Mouse (Mus musculus) neural tube, embryonic 11.5 days (tissue): Measurements from ENCODE around the gene Elmo1. TPM values are rescaled to one million over a fixed set of nuclear protein-coding genes. Genes with fewer than 3 reads are reported as not detected.

Experiments
- ATAC-seq: fragments of 200-750 bp; cut with Nextera tagmentation; 2 replicates; pipeline ENCODE4 v1.8.0; 2017; ENCODE audit warnings: moderate number of reproducible peaks, mild to moderate bottlenecking, moderate TSS enrichment, moderate library complexity; ENCODE audit not compliant: insufficient read depth, low FRiP score, low TSS enrichment
- DNase-seq: peaks from one replicate; pipeline ENCODE4 v3.0.0-alpha.2; 2015; ENCODE audit warnings: low spot score
- H3K27ac ChIP-seq: fragments of 300-500 bp; sonication (generic); 2 replicates; pipeline ENCODE4 v1.5.1; 2014; ENCODE audit warnings: low read depth, mild to moderate bottlenecking, low read length
- H3K27me3 ChIP-seq: fragments of 300-500 bp; sonication (generic); 2 replicates; pipeline ENCODE4 v1.6.1; 2014; ENCODE audit warnings: mild to moderate bottlenecking, low read length, mixed read lengths; ENCODE audit not compliant: control insufficient read depth, insufficient read depth
- H3K36me3 ChIP-seq: fragments of 300-500 bp; sonication (generic); 2 replicates; pipeline ENCODE4 v1.6.1; 2014; ENCODE audit warnings: mild to moderate bottlenecking, low read length, moderate library complexity, mixed read lengths; ENCODE audit not compliant: control insufficient read depth, insufficient read depth
- H3K4me1 ChIP-seq: fragments of 300-500 bp; sonication (generic); 2 replicates; pipeline ENCODE4 v1.6.1; 2014; ENCODE audit warnings: low read length, mixed read lengths; ENCODE audit not compliant: control insufficient read depth, insufficient read depth
- H3K4me2 ChIP-seq: fragments of 300-500 bp; sonication (generic); 2 replicates; pipeline ENCODE4 v1.6.1; 2014; ENCODE audit warnings: low read depth, mild to moderate bottlenecking, moderate library complexity
- H3K4me3 ChIP-seq: fragments of 300-500 bp; sonication (generic); 2 replicates; pipeline ENCODE4 v1.5.1; 2014; ENCODE audit warnings: low read depth, low read length
- H3K9ac ChIP-seq: fragments of 300-500 bp; sonication (generic); 2 replicates; pipeline ENCODE4 v1.6.1; 2014; ENCODE audit warnings: mild to moderate bottlenecking, low read length
- H3K9me3 ChIP-seq: fragments of 300-500 bp; sonication (generic); 2 replicates; pipeline ENCODE4 v1.6.1; 2016; ENCODE audit warnings: low read length; ENCODE audit not compliant: control insufficient read depth
- WGBS: fragments of 180-500 bp; shearing (Covaris S2); extraction: QIAGEN DNeasy Blood & Tissue Kit; methylation state at CpG from one replicate; pipeline ENCODE4 v1.1.7; 2014; 5-methylcytosine and 5-hydroxymethylcytosine counted together
- polyA plus RNA-seq: library from polyadenylated mRNA; unstranded; fragments of >200 nt; fragmentation: Nextera tagmentation; extraction: Ambion mirVana; gene quantifications from 2 replicates; pipeline ENCODE4 v1.2.1, GENCODE M21; 2014

The Elmo1 gene
- polyA plus RNA-seq, 1 experiment from 2014 or later = 28.7 TPM

DNA sequence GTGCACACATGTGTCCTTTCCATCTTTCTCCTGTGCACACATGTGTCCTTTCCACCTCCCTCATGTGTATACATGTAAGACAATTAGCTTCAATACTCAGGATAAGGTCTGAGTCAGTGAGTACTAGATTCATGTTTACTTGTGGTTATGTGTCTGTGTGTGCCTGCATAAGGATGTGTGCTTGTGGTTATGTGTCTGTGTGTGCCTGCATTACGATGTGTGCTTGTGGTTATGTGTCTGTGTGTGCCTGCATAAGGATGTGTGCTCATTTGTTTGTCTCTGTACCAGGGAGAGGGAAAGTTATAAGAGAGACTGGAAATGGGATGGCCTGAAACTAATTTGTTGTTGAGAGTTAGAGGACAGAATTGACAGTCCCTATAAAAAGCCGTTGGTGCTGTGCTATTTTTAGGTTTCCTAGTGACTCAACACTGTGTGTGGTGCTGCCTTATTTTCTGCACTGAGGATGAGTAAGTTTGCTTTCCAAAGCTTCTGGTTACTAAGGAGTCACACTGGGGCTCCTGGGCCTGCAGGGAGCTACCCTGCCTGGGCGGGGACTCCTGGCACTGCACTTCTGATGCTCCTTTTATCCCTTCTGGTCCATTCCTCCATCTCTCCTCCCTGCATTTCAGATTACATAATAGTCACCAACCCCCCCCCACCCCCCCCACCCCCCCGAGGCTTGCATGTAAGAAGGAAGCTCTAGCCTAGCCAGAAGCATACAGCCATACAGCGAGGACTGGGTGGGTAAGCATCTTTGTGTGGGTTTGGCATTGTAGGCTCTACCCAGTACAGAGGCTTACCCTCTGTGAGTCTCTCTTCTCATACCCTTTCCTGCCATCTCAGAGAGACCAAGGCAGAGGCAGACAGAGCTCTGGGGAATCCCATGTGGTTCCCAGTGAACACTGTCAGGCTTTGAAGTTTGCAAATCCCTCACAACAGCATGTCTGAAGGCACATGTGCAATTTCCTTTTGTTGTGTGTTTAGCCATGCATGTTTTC is 216.1 kb downstream of the Elmo1 start:
- no peak overlapping the region for H3K27ac ChIP-seq
- H3K9ac ChIP-seq = no peak overlapping the region
- H3K27me3 ChIP-seq = no peaks in the 10 kb centered on the region
- no peaks in the 10 kb centered on the region for H3K9me3 ChIP-seq
- no peak for ATAC-seq
- no peak for DNase-seq
- no peaks in the 10 kb centered on the region for H3K4me1 ChIP-seq
- no peaks in the 10 kb centered on the region for H3K36me3 ChIP-seq
- H3K4me2 ChIP-seq = no peak overlapping the region
- 77% methylated on average over 5 of the region's 5 CpGs for WGBS
- no peak overlapping the region for H3K4me3 ChIP-seq

DNA sequence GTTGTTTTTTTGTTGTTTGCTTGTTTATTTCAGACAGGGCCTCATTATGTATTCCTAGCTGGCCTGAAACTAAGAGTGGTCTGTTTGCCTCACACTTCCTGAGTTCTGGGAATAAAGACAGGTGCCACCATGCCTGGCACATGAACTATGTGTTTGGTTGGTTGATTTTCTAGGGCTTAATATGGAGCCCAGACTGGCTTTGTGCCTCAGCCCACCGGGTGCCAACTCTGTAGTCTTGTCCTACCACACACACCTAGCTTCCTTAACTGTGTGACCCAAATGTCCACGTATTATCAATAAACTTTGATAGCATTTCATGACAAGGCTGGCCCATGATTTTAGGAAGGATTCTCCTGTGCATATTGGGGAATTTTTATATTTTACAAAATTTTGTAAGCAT is 217.0 kb downstream of the Elmo1 start:
- no peaks in the 10 kb centered on the region for H3K9me3 ChIP-seq
- no peak overlapping the region for H3K27ac ChIP-seq
- no peak for ATAC-seq
- no peak overlapping the region for H3K4me3 ChIP-seq
- no peak overlapping the region for H3K4me2 ChIP-seq
- no peaks in the 10 kb centered on the region for H3K27me3 ChIP-seq
- no peaks in the 10 kb centered on the region for H3K36me3 ChIP-seq
- WGBS = 91% methylated on average over 2 of the region's 2 CpGs
- H3K9ac ChIP-seq = no peak overlapping the region
- no peaks in the 10 kb centered on the region for H3K4me1 ChIP-seq
- no peak for DNase-seq

DNA sequence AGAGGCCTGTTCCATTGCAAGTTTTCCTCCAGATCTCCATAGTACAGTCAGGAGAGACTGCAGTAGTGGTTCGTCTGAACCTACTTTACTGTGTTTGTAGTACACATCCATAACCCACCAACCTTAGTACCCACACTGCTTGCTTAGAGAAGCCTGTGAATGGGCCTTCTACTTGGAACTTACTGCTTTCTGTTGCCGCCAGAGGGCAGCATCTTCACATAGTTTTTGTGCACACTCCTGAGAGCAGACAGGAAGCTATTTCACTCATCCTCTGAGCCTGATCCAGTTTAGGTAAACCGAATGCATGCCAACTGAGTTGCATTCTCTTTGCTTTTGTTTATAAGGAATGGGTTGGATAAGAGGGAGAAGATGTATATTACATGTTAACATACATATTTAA is 221.2 kb downstream of the Elmo1 start:
- H3K4me3 ChIP-seq = no peak overlapping the region
- peak; percentile 60 for ATAC-seq
- H3K9ac ChIP-seq = no peak overlapping the region
- DNase-seq = peak; percentile 82
- 25% methylated on average over 3 of the region's 3 CpGs for WGBS
- H3K4me1 ChIP-seq = no peaks in the 10 kb centered on the region
- H3K36me3 ChIP-seq = no peaks in the 10 kb centered on the region
- no peaks in the 10 kb centered on the region for H3K9me3 ChIP-seq
- no peak overlapping the region for H3K4me2 ChIP-seq
- H3K27me3 ChIP-seq = no peaks in the 10 kb centered on the region
- H3K27ac ChIP-seq = no peak overlapping the region

DNA sequence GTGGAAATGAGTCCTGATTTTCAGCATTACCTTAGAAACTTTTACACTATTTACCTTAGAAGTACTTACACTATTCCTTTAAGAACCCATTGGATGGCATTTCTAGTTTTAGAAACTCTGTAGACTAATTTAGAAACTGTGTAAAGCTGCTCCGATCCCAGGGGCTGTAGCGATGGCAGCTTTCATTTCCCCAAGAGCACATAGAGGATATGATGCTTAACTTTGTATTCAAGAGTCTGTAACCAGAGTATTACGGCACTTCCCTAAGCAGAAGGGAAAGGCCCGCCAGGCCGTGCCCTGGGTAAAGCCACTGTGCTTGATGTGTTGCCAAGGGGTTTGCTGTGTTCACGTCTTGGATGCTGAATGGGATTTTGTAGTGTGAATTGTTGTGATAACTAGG is 222.9 kb downstream of the Elmo1 start:
- 84% methylated on average over 6 of the region's 6 CpGs for WGBS
- no peak overlapping the region for H3K27ac ChIP-seq
- ATAC-seq = no peak
- H3K4me2 ChIP-seq = no peak overlapping the region
- no peaks in the 10 kb centered on the region for H3K9me3 ChIP-seq
- no peaks in the 10 kb centered on the region for H3K36me3 ChIP-seq
- H3K9ac ChIP-seq = no peak overlapping the region
- H3K27me3 ChIP-seq = no peaks in the 10 kb centered on the region
- no peaks in the 10 kb centered on the region for H3K4me1 ChIP-seq
- no peak overlapping the region for H3K4me3 ChIP-seq
- DNase-seq = no peak

DNA sequence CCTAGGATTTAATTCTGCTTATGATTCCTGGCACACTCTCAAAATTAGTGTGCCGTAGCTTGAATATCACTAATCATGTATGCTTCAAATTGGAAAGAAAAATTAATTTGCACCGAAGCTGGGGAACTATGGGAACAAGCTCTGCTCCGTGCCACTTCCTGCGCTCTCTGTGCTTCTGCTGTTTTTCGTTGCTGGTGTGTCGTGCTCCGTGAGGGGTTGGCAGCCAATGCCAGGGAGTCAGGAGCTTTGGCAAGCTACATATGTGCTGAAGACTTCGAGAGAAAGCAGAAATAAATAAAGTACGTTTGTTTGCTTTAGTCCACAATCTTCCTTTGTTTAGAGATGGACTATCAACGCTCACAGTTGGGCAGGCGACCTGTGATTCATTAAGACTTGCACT is 225.7 kb downstream of the Elmo1 start:
- no peaks in the 10 kb centered on the region for H3K27me3 ChIP-seq
- H3K9me3 ChIP-seq = no peaks in the 10 kb centered on the region
- H3K4me3 ChIP-seq = no peak overlapping the region
- DNase-seq = no peak
- H3K36me3 ChIP-seq = no peaks in the 10 kb centered on the region
- H3K4me1 ChIP-seq = no peaks in the 10 kb centered on the region
- H3K9ac ChIP-seq = no peak overlapping the region
- no peak overlapping the region for H3K27ac ChIP-seq
- ATAC-seq = no peak
- no peak overlapping the region for H3K4me2 ChIP-seq
- 87% methylated on average over 11 of the region's 11 CpGs for WGBS

DNA sequence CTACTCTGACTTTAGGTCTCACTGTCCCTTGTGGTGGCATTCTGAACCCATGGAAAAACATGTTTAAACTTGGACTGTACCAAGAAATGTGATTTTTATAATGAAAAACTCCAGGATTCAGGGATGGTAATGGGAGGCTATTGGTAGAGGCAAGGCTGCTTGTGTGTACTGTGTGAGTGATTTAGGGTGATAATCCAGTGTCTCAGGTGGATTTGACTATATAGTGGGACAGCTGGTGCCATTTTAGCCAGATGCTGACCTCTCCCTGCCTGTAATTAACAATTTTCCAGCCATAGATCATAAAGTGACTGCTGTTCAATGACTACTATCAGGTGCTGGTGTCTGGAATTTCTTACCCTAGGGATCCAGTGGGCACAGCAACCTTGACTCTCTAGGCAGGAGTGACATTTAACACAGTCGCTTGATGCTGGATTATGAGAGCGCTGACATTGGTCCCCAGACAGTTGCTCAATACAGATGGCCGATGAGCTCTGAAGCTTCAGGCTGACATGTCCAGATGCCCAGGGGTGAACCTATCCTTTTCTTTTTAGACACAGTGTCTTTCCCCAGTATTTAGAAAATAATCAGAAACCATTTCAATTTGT is 228.3 kb downstream of the Elmo1 start:
- no peak overlapping the region for H3K4me2 ChIP-seq
- 63% methylated on average over 3 of the region's 3 CpGs for WGBS
- peak; percentile 68 for ATAC-seq
- H3K27me3 ChIP-seq = no peaks in the 10 kb centered on the region
- no peaks in the 10 kb centered on the region for H3K36me3 ChIP-seq
- no peak overlapping the region for H3K27ac ChIP-seq
- no peak for DNase-seq
- no peak overlapping the region for H3K4me3 ChIP-seq
- H3K4me1 ChIP-seq = no peaks in the 10 kb centered on the region
- H3K9ac ChIP-seq = no peak overlapping the region
- H3K9me3 ChIP-seq = no peaks in the 10 kb centered on the region

DNA sequence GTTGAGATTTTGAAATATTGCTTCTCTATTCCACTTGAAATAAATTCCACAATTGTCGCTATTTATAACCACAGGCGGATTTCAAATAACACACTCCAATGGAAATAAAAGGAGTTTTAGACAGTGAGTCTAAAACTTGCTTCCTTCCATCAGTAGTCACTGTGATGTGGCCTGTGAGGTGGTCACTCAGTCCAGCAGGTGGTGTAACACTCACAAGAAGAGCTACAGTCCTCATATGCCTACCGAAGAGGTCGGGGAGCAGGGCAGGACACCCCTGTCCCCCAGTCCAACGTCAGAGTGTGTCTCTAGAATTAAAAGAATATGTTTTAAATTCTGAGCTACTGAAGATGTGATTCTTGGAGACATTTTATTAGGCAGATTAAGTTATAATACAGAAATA is 229.8 kb downstream of the Elmo1 start:
- 90% methylated on average over 5 of the region's 5 CpGs for WGBS
- H3K9me3 ChIP-seq = no peaks in the 10 kb centered on the region
- no peak overlapping the region for H3K4me2 ChIP-seq
- no peak overlapping the region for H3K27ac ChIP-seq
- no peak for DNase-seq
- no peaks in the 10 kb centered on the region for H3K4me1 ChIP-seq
- H3K9ac ChIP-seq = no peak overlapping the region
- no peak overlapping the region for H3K4me3 ChIP-seq
- no peaks in the 10 kb centered on the region for H3K36me3 ChIP-seq
- ATAC-seq = no peak
- no peaks in the 10 kb centered on the region for H3K27me3 ChIP-seq

DNA sequence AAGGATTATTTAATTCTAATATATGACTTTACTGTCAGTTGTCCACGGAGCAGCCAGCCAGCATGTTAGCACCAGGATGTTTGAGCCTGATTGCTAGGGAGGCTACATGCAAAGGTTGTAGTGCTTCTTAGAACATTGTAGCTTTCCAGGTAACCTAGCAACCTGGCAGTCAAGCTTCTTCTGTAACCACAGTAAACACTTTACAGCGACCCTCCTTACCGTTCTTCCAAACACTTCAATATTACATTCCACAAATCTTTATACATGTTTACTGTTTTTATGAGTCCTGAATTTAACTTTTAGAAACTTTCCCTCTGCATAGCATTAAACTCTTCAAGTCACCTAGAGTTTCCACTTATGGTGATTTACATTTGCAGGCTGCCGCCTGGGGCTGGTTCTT is 233.1 kb downstream of the Elmo1 start:
- Histone ChIP-seq H3K9me3 (no peaks in the 10 kb centered on the region), H3K4me2 (no peak overlapping the region), H3K9ac (no peak overlapping the region), H3K4me1 (no peaks in the 10 kb centered on the region), H3K27ac (no peak overlapping the region), H3K4me3 (no peak overlapping the region), H3K36me3 (no peaks in the 10 kb centered on the region), H3K27me3 (no peaks in the 10 kb centered on the region)
- ATAC-seq (no peak), DNase-seq (no peak)
- WGBS = 90% methylated on average over 4 of the region's 4 CpGs

DNA sequence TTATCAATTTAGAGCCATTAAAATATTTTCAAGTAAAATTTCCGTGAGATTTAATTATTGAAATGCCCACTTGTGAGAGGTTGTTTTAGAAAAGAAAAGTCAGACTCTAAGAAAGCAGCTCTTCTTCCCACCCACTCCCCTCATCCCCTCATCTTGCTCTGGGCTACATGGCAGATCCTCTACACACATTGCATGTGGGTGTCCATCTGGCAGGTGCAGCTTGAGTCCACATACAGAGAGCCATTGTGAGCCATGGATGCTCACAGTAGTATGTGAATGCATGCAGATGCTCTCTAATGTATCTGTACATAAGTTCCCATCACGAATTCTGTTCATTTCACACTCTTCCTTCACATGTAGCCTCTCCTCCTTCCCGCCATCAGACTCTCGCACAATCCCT is 236.7 kb downstream of the Elmo1 start:
- no peak overlapping the region for H3K27ac ChIP-seq
- WGBS = 92% methylated on average over 4 of the region's 4 CpGs
- no peak for ATAC-seq

More for the DNA sequence above, 236.7 kb downstream of the Elmo1 start:
- no peak for DNase-seq
- Histone ChIP-seq H3K9me3 (no peaks in the 10 kb centered on the region), H3K4me3 (no peak overlapping the region), H3K4me1 (no peaks in the 10 kb centered on the region), H3K9ac (no peak overlapping the region), H3K27me3 (no peaks in the 10 kb centered on the region), H3K4me2 (no peak overlapping the region), H3K36me3 (no peaks in the 10 kb centered on the region)
